Mouse (Mus musculus): ENCODE measurements at regions not wholly inside any gene's neighbourhood (a gene's known extent, or its start where the extent isn't known, plus 50 kb on each side); places are given as distances from the start of the nearest gene placed in this dataset.
A peak's percentile ranks its signal among the peaks of the same experiment; 100 is the strongest.

DNA sequence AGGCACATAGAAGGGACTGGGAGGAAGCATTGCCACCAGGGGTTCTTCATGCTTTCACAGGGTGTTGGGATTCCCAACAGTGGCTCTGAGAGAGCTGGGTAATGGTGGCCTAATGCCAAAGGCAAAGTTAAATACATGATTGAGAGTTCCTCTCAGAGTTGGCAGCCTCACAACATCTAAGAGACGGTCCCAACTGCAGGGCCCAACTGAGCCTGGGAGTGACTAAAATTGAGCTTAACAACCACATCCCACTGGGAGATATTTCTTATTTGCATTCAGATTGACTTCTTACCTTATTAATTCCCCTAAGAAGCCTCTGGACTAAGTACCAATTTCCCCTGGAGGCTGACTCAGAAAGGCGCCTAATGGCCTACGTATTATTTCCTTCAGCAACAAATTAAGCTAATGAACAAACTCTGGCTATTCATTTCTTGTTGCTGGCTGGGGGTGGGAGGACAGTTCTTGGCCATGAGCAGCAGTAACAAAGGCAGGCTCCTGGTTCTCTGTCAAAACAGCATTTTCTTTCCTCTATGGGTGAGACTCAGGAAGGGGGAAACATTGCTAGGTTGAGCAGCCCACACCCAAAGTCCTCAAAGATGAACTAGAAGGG, 77.0 kb upstream of the Adra1d start:
- Histone ChIP-seq H3K4me2 (replicated peaks) (no peak overlapping the region), H3K9ac (no peak overlapping the region), H3K4me3 (replicated peaks; ENCODE audit: low read length) (no peak overlapping the region), H3K27ac (no peak overlapping the region), H3K4me1 (replicated peaks; ENCODE audit: control insufficient read depth, insufficient read depth, low read length) (peaks cover 5% of the 10 kb centered on the region; the same call in 1 of the 2 replicates), H3K9me3 (ENCODE audit: control insufficient read depth, low read length) (no peaks in the 10 kb centered on the region), H3K27me3 (ENCODE audit: control insufficient read depth, insufficient read depth, low read length) (no peaks in the 10 kb centered on the region), H3K36me3 (replicated peaks; ENCODE audit: control insufficient read depth, insufficient read depth) (no peaks in the 10 kb centered on the region)
- 41% methylated on average over 3 of the region's 3 CpGs for WGBS
- ATAC-seq (ENCODE audit: low FRiP score) (peak; percentile 62), DNase-seq (ENCODE audit: low spot score) (peak; percentile 46)

- Histone ChIP-seq H3K9ac (no peak overlapping the region), H3K4me2 (replicated peaks) (no peak overlapping the region), H3K4me3 (replicated peaks; ENCODE audit: low read length) (no peak overlapping the region), H3K36me3 (replicated peaks; ENCODE audit: control insufficient read depth, insufficient read depth) (no peaks in the 10 kb centered on the region), H3K9me3 (ENCODE audit: control insufficient read depth, low read length) (no peaks in the 10 kb centered on the region), H3K27me3 (ENCODE audit: control insufficient read depth, insufficient read depth, low read length) (no peaks in the 10 kb centered on the region), H3K27ac (no peak overlapping the region), H3K4me1 (replicated peaks; ENCODE audit: control insufficient read depth, insufficient read depth, low read length) (peaks cover 5% of the 10 kb centered on the region; the same call in 1 of the 2 replicates)
- DNase-seq (ENCODE audit: low spot score) (no peak), ATAC-seq (ENCODE audit: low FRiP score) (no peak)
- 86% methylated on average over 2 of the region's 2 CpGs for WGBS
Measured at GRCm38 (mm10) chr2:131635791-131636190, 73.7 kb upstream of the Adra1d start.

- Histone ChIP-seq H3K4me1 (replicated peaks; ENCODE audit: control insufficient read depth, insufficient read depth, low read length) (no peaks in the 10 kb centered on the region), H3K9ac (no peak overlapping the region), H3K36me3 (replicated peaks; ENCODE audit: control insufficient read depth, insufficient read depth) (no peaks in the 10 kb centered on the region), H3K27me3 (ENCODE audit: control insufficient read depth, insufficient read depth, low read length) (no peaks in the 10 kb centered on the region), H3K27ac (no peak overlapping the region), H3K9me3 (ENCODE audit: control insufficient read depth, low read length) (no peaks in the 10 kb centered on the region), H3K4me3 (replicated peaks; ENCODE audit: low read length) (no peak overlapping the region), H3K4me2 (replicated peaks) (no peak overlapping the region)
- no peak for ATAC-seq (ENCODE audit: low FRiP score)
- 84% methylated on average over 4 of the region's 4 CpGs for WGBS
- no peak for DNase-seq (ENCODE audit: low spot score)
Measured at GRCm38 (mm10) chr2:131617916-131618315, 55.8 kb upstream of the Adra1d start.

GRCm38 (mm10) chr2:131612486-131612885, 50.4 kb upstream of the Adra1d start:
- no peak overlapping the region for H3K9ac ChIP-seq
- ATAC-seq (ENCODE audit: low FRiP score) (no peak), DNase-seq (ENCODE audit: low spot score) (no peak)
- H3K27ac ChIP-seq = no peak overlapping the region
- H3K36me3 ChIP-seq (replicated peaks; ENCODE audit: control insufficient read depth, insufficient read depth) = no peaks in the 10 kb centered on the region
- no peak overlapping the region for H3K4me3 ChIP-seq (replicated peaks; ENCODE audit: low read length)
- no peaks in the 10 kb centered on the region for H3K27me3 ChIP-seq (ENCODE audit: control insufficient read depth, insufficient read depth, low read length)
- H3K4me2 ChIP-seq (replicated peaks) = no peak overlapping the region
- no peaks in the 10 kb centered on the region for H3K4me1 ChIP-seq (replicated peaks; ENCODE audit: control insufficient read depth, insufficient read depth, low read length)
- 76% methylated on average over 5 of the region's 5 CpGs for WGBS
- H3K9me3 ChIP-seq (ENCODE audit: control insufficient read depth, low read length) = no peaks in the 10 kb centered on the region

Measured in hindbrain, embryonic 14.5 days (tissue).